Mouse (Mus musculus): Measurements from ENCODE around the gene Naa10. TPM values are rescaled to one million over a fixed set of nuclear protein-coding genes. Genes with fewer than 3 reads are reported as not detected.

The Naa10 gene
- polyA plus RNA-seq (2015; fragmentation: Nextera tagmentation; extraction: Ambion mirVana), result 111 and 114 TPM in 2 replicates

DNA sequence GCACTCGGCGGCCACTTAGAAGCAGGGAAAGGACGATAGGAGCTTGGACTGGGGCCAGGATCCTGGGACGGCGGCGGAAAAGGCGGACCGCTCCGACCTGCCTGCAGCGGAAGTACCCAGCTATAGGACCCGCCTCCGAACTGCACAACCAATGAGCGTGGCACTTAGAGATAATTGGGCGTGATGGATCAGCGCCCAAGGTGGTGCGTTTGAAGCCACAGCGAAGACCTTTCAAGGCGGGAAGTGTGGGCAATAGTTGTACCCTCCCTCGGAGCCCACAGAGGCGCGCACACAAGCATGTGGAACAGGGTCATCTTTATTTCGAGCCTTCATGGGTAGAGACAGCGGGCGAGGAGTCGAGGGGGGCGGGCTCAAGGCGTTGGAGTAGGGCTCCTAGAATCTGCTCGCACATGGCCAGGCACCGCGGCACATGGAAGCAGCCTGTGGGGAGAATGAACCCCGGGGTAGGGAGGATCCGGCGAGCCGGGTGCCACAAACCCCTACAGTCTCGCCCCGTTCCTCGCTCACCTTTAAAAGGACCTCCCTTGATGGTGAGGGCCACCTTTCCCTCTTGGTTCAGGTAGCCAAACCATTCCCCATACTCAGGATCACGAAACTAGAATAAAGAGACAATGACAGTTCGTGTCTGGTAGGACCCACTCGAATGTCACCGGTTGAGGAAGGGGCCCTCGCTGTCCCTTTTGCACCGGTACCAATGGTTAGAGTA, at the start of gene Naa10, which contains the start of gene Arhgap4:
TSS of gene Naa10 (minus strand) at position 122 of the 727 bp plus-strand sequence.
TSS of gene Arhgap4 (minus strand) at position 48 of the 727 bp plus-strand sequence.
- peak within 1 kb of the TSS; percentile 81 for H3K27ac ChIP-seq

DNA sequence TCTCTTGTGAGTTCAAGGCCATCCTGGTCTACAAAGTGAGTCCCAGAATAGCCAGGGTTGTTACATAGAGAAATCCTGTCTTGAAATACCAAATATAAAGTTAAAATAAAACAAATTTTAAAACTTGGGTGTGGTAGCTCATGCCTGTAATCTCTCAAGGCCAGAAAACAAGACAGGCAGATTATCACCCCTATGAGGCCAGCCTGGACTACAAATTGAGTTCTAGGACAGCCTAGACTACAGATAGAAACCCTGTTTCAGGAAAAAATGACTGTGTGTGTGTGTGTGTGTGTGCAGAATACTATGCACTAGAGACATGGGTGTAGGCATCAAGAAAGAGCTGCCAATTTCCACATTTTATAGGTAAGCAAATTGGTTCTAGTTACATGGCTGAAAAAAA, 49.0 kb upstream of the Naa10 start:
- no peaks in the 10 kb centered on the region for H3K36me3 ChIP-seq
- H3K9me3 ChIP-seq, result no peaks in the 10 kb centered on the region
- H3K27ac ChIP-seq, result no peak overlapping the region
- H3K4me2 ChIP-seq, result no peak overlapping the region
- peaks cover 6% of the 10 kb centered on the region; the same call in 1 of the 2 replicates for H3K27me3 ChIP-seq
- no peak overlapping the region for H3K9ac ChIP-seq
- H3K4me1 ChIP-seq, result no peaks in the 10 kb centered on the region
- H3K4me3 ChIP-seq, result no peak overlapping the region
- no peak for ATAC-seq (ENCODE audit: insufficient number of reproducible peaks, low FRiP score, low TSS enrichment, low read depth)

More for the DNA sequence above, at the start of gene Naa10, which contains the start of gene Arhgap4:
- WGBS, result 18% methylated on average over 43 of the region's 43 CpGs
- ATAC-seq (ENCODE audit: insufficient number of reproducible peaks, low FRiP score, low TSS enrichment, low read depth), result peak; percentile 92
- Histone ChIP-seq H3K4me3 (peak within 1 kb of the TSS; percentile 57), H3K27me3 (0 out of 2 replicates have a peak, but pooled peaks cover 2% of the 10 kb centered on the region), H3K36me3 (peaks cover 21% of the 10 kb centered on the region; the same call in 1 of the 2 replicates), H3K9me3 (no peaks in the 10 kb centered on the region), H3K4me1 (no peaks in the 10 kb centered on the region), H3K4me2 (peak within 1 kb of the TSS; percentile 56), H3K9ac (peak within 1 kb of the TSS; percentile 47)

DNA sequence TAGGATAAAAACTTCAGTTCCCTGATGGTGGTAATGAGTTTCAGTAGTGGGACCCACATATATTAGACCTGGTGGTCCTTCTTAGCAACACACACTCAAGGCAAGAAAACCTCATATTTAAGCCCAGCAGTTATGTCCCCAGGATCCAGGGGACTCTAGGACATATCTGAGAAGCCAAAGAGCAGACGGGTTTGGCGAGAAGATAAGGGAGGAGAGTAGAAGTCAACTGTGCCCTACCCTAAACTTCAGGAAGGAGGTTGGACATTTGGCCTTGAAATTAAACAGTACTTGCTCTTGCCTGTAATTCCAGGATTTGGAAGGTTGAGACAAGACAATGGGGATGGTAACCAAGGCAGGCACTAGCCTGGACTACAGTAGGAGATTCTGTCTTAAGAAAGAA, 48.0 kb upstream of the Naa10 start:
- ATAC-seq (ENCODE audit: insufficient number of reproducible peaks, low FRiP score, low TSS enrichment, low read depth), result no peak
- Histone ChIP-seq H3K9ac (no peak overlapping the region), H3K4me3 (no peak overlapping the region), H3K27me3 (peaks cover 6% of the 10 kb centered on the region; the same call in 1 of the 2 replicates), H3K27ac (no peak overlapping the region), H3K9me3 (no peaks in the 10 kb centered on the region), H3K36me3 (no peaks in the 10 kb centered on the region), H3K4me2 (no peak overlapping the region), H3K4me1 (no peaks in the 10 kb centered on the region)
- 89% methylated on average over 2 of the region's 2 CpGs for whole genome bisulfite sequencing

DNA sequence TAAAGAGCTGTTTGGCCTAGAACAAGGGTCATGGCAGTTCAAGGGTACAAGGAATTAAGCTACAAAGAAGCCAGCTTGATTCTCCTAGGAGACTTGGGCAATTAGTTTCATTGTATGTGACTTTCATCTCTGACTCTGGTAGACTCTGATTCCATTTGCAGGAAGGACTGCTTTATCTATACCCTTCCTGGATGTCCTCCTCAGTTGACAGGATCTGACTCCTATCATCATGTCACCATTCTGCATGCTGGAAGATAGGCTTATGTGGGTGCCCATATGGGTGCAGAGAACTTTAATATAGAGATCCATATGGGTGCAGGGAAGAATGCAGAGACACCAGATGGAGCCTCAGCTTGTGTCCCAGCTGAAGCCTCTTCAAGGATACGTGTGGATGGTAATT, 47.4 kb upstream of the Naa10 start:
- Histone ChIP-seq H3K4me1 (peaks cover 5% of the 10 kb centered on the region; the same call in 1 of the 2 replicates), H3K36me3 (no peaks in the 10 kb centered on the region), H3K27ac (no peak overlapping the region), H3K9ac (no peak overlapping the region), H3K27me3 (peaks cover 6% of the 10 kb centered on the region; the same call in 1 of the 2 replicates), H3K4me2 (no peak overlapping the region), H3K9me3 (no peaks in the 10 kb centered on the region), H3K4me3 (no peak overlapping the region)
- no peak for ATAC-seq (ENCODE audit: insufficient number of reproducible peaks, low FRiP score, low TSS enrichment, low read depth)
- WGBS, result 79% methylated on average over 1 of the region's 1 CpGs

DNA sequence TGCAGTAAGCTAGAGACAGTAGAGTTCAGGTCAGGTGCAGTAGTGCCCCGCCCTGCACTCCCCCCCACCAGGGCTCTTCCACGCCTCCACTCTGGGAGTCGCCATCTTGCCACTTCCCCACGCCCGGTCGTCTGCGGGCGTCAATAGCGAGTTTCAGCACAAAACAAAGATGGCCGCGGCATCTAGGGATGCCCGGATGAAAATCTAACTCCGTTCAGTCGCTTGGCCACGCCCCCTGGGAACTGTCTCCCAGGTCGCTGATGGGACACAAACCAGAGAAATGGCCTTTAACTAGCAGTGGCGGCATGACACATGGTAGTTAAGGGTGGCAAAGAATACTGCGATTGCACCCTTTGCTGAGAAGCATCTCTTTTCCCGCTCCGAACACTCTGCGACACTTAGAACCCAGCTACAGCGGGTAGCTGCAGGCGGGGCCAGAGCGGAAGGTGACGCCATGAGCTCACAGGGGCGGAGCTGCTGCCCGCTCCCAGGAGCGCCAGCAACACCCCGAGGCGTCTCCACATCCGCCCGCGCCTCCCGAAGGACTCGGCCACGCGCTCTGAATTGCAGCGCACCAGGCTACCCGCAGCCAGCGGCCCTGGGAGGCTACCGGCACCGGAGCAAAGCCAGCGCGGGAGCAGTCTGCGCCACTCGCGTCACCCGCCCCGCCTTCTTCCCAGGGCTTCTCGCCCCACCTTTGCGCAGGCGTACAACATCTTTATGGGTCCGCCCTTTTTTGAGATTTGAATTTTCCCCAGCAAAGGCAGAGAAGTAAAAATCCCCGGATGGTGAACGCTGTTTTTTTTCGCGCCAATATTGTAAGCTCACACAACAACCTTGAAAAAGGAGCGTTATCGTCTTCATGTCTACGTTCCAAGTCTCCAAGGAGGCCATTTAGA, 45.7 kb upstream of the Naa10 start:
- no peaks in the 10 kb centered on the region for H3K36me3 ChIP-seq
- H3K27me3 ChIP-seq, result peaks cover 6% of the 10 kb centered on the region; the same call in 1 of the 2 replicates
- 22% methylated on average over 60 of the region's 60 CpGs for WGBS
- H3K9me3 ChIP-seq, result no peaks in the 10 kb centered on the region
- peak overlapping the region; percentile 64 for H3K9ac ChIP-seq
- peak overlapping the region; percentile 99 for H3K27ac ChIP-seq
- ATAC-seq (ENCODE audit: insufficient number of reproducible peaks, low FRiP score, low TSS enrichment, low read depth), result peak; percentile 90
- peak overlapping the region; percentile 60 for H3K4me3 ChIP-seq
- peak overlapping the region; percentile 40 for H3K4me2 ChIP-seq
- peaks cover 18% of the 10 kb centered on the region; the same call in 1 of the 2 replicates for H3K4me1 ChIP-seq

DNA sequence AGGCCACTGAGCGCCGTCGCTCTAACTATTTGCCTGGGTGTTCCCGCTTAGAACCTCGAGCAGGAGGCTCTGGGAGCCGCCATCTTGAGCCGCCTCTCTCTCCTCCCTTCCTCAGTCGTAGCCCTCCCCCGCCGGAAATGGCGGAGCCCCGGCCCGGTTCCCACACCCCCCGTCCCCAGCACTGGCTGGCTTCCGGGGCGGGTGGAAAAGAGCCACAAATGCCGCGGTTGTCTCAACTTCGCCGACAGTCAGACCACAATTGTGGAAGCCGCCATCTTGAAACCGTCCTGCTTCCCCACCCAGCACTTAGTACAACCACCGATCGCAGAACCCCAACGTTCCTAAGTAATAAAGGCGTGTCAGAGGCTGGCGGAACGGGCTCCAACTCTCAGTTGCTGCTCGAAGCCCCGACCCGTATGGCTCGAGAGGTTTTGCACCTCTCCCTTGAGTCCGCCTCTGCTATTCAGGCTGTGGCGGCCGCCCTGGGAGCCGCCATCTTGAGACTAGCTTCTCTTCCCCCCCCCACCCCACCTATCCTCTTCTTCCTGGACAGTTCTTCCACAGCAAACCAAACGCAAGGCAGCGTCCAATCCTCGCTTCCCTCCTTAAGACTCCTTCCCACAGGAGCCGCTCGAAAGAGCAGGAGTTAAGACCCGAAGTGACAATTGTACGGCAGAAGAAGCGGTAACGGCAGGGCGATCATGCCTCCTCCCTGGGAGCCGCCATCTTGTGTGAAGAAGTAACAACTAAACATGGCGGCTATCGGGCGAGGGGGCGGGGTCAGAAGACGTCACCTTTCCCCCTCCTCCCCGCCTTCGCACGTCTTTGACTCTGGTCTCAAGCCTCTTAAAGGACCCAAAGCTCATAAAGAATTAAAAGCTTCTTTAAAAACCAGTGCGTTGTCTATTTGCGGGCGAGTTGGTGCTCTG, 44.8 kb upstream of the Naa10 start, which contains the start of gene Hcfc1:
TSS of gene Hcfc1 (minus strand) at position 110 of the 929 bp plus-strand sequence.
- peak within 1 kb of the TSS; percentile 60 for H3K4me3 ChIP-seq
- peak; percentile 81 for ATAC-seq (ENCODE audit: insufficient number of reproducible peaks, low FRiP score, low TSS enrichment, low read depth)
- peak within 1 kb of the TSS; percentile 64 for H3K9ac ChIP-seq
- 17% methylated on average over 58 of the region's 58 CpGs for WGBS
- H3K36me3 ChIP-seq, result no peaks in the 10 kb centered on the region
- H3K4me1 ChIP-seq, result peaks cover 18% of the 10 kb centered on the region; the same call in 1 of the 2 replicates
- H3K9me3 ChIP-seq, result no peaks in the 10 kb centered on the region
- H3K27me3 ChIP-seq, result peaks cover 6% of the 10 kb centered on the region; the same call in 1 of the 2 replicates
- peak within 1 kb of the TSS; percentile 99 for H3K27ac ChIP-seq
- peak within 1 kb of the TSS; percentile 58 for H3K4me2 ChIP-seq

DNA sequence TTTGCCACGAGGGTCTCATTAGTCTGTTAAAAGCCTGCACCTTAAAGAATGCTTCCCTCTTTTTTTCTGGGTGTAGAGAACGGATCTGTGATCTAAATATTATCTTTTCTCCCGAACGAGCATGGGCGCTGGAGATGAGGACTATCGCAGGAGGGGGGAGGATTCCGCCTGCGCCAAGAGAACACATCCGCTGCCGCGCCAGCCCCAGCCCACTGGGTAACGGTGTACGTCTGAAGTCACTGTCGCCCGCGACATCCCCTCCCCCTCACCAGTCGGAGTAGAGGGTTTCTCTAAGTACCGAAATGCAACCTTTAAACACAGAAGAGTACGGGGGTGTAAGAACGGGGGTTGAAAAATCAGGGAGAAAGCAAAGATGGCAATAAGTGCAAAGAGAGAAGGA, 43.6 kb upstream of the Naa10 start:
- Histone ChIP-seq H3K27me3 (peaks cover 6% of the 10 kb centered on the region; the same call in 1 of the 2 replicates), H3K27ac (peak overlapping the region; percentile 99), H3K9me3 (no peaks in the 10 kb centered on the region), H3K4me2 (peak overlapping the region; percentile 58), H3K4me3 (peak overlapping the region; percentile 60), H3K4me1 (peaks cover 18% of the 10 kb centered on the region; the same call in 1 of the 2 replicates), H3K36me3 (no peaks in the 10 kb centered on the region; the same call in 1 of the 2 replicates), H3K9ac (peak overlapping the region; percentile 64)
- 19% methylated on average over 20 of the region's 20 CpGs for WGBS
- ATAC-seq (ENCODE audit: insufficient number of reproducible peaks, low FRiP score, low TSS enrichment, low read depth), result no peak

DNA sequence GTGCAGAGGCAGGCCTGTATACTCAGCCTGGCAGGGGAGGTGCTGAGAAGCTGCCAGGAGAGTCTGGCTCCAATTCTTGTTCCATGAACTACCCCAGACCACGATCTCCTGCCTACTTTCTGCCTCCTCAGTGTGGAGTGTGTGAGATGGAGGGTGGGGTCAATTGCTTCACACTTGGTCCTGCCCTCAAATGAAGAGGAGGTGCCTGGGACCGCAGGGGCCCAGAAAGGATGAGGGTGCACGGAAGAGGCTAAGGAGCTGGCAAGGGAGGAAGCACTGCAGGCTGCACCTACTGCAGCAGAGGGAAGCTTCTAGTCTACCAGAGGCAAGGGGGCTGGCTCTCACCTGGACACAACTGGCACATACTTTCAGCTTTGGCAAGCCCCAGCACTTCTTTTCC, 42.6 kb upstream of the Naa10 start:
- H3K4me2 ChIP-seq, result peak overlapping the region; percentile 58
- no peak for ATAC-seq (ENCODE audit: insufficient number of reproducible peaks, low FRiP score, low TSS enrichment, low read depth)
- H3K27ac ChIP-seq, result peak overlapping the region; percentile 54; the same call in 1 of the 2 replicates
- peaks cover 6% of the 10 kb centered on the region; the same call in 1 of the 2 replicates for H3K27me3 ChIP-seq
- peak overlapping the region; percentile 60 for H3K4me3 ChIP-seq
- H3K36me3 ChIP-seq, result no peaks in the 10 kb centered on the region; the same call in 1 of the 2 replicates
- peaks cover 18% of the 10 kb centered on the region; the same call in 1 of the 2 replicates for H3K4me1 ChIP-seq
- peak overlapping the region; percentile 64; the same call in 1 of the 2 replicates for H3K9ac ChIP-seq
- WGBS, result 32% methylated on average over 3 of the region's 3 CpGs
- no peaks in the 10 kb centered on the region for H3K9me3 ChIP-seq

DNA sequence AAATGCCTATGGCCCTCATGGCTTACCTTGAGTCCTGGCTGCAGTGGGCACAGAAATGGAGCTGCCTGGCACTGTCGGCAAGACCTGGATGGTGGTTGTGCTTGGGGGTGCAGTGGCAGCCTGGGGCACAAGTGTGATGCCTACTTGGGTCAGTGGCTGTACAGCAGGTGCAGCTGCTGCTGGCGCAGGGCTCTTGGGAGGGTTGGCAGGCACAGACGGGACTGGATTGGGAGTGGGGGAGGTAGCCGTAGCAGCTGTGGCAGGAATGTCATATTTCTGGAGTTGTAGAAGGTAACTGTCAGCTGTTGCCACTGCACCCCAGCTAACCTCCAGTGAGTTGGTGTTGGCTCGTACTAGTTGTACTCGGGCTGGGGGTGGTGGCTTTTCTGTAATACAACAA, 33.2 kb upstream of the Naa10 start:
- H3K36me3 ChIP-seq, result peaks cover 80% of the 10 kb centered on the region
- H3K4me3 ChIP-seq, result no peak overlapping the region
- no peak overlapping the region for H3K27ac ChIP-seq
- WGBS, result 93% methylated on average over 6 of the region's 6 CpGs
- H3K4me2 ChIP-seq, result no peak overlapping the region
- ATAC-seq (ENCODE audit: insufficient number of reproducible peaks, low FRiP score, low TSS enrichment, low read depth), result no peak
- H3K4me1 ChIP-seq, result no peaks in the 10 kb centered on the region
- no peak overlapping the region for H3K9ac ChIP-seq
- H3K9me3 ChIP-seq, result no peaks in the 10 kb centered on the region
- no peaks in the 10 kb centered on the region for H3K27me3 ChIP-seq

DNA sequence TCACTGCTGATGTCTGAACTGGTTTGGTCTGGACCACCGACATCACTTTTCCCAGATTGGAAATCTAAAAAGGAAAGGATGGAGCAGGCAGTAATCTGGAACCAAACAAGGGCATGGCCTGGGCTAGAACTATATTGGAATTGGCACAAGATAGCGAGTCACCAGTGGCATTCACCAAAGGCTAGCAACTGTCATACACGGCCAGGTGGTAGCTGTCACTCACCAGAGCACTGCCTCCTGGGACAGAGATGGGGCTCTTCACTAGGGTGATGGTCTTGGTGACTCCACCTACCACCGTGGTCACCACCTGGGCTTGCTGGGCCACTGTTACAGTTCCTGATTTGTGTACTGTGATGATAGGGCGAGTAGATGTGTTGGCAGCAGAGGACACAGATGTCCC, 30.9 kb upstream of the Naa10 start:
- Histone ChIP-seq H3K27ac (no peak overlapping the region), H3K27me3 (no peaks in the 10 kb centered on the region), H3K9me3 (no peaks in the 10 kb centered on the region), H3K36me3 (peaks cover 88% of the 10 kb centered on the region), H3K4me2 (no peak overlapping the region), H3K4me1 (no peaks in the 10 kb centered on the region), H3K4me3 (no peak overlapping the region), H3K9ac (no peak overlapping the region)
- WGBS, result 85% methylated on average over 5 of the region's 5 CpGs
- no peak for ATAC-seq (ENCODE audit: insufficient number of reproducible peaks, low FRiP score, low TSS enrichment, low read depth)

DNA sequence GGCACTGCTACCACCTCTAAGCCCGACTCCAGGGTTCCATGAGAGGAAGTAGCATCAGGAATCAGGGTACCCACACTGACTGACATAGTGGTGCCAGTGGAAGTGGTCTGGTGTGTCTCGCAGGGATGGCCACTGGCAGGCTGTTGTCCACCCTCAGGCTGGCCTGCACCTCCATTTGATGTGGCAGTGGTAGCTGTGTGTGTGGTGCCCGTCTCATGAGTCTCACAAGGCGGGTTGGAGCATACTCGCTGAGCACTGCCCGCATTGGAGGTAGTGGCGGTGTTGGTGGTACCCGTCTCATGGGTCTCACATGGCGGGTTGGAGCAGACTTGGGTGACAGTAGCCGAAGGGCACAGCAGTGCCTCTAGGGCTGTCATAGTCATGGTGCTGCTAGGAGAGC, 27.6 kb upstream of the Naa10 start:
- Histone ChIP-seq H3K27ac (no peak overlapping the region), H3K36me3 (peaks cover 91% of the 10 kb centered on the region), H3K4me1 (no peaks in the 10 kb centered on the region), H3K4me3 (no peak overlapping the region), H3K9me3 (no peaks in the 10 kb centered on the region), H3K4me2 (no peak overlapping the region), H3K9ac (no peak overlapping the region), H3K27me3 (no peaks in the 10 kb centered on the region)
- WGBS, result 86% methylated on average over 10 of the region's 10 CpGs
- ATAC-seq (ENCODE audit: insufficient number of reproducible peaks, low FRiP score, low TSS enrichment, low read depth), result no peak
